Mouse (Mus musculus) midbrain, embryonic 13.5 days (tissue): Measurements from ENCODE around the gene Foxp2. TPM values are rescaled to one million over a fixed set of nuclear protein-coding genes. Genes with fewer than 3 reads are reported as not detected.

ENCODE experiments used
- ATAC-seq: fragments of 200-750 bp; cut with Nextera tagmentation; 2 replicates; pipeline ENCODE4 v1.8.0; 2017; ENCODE audit warnings: mild to moderate bottlenecking, moderate TSS enrichment, moderate library complexity
- H3K27ac ChIP-seq: fragments of 300-500 bp; sonication (generic); 2 replicates; pipeline ENCODE4 v1.5.1; 2015; ENCODE audit warnings: inconsistent platforms, mild to moderate bottlenecking, moderate library complexity
- H3K27me3 ChIP-seq: fragments of 300-500 bp; sonication (generic); 2 replicates; pipeline ENCODE4 v1.6.1; 2015; ENCODE audit warnings: mild to moderate bottlenecking, inconsistent platforms
- H3K36me3 ChIP-seq: fragments of 300-500 bp; sonication (generic); 2 replicates; pipeline ENCODE4 v1.6.1; 2015; ENCODE audit warnings: mild to moderate bottlenecking, inconsistent platforms
- H3K4me1 ChIP-seq: fragments of 300-500 bp; sonication (generic); replicated peaks from 2 replicates; pipeline ENCODE4 v1.6.1; 2015; ENCODE audit warnings: inconsistent platforms
- H3K4me2 ChIP-seq: fragments of 300-500 bp; sonication (generic); replicated peaks from 2 replicates; pipeline ENCODE4 v1.6.1; 2015; ENCODE audit warnings: moderate library complexity, mild to moderate bottlenecking, inconsistent platforms
- H3K4me3 ChIP-seq: fragments of 300-500 bp; sonication (generic); replicated peaks from 2 replicates; pipeline ENCODE4 v1.5.1; 2015; ENCODE audit warnings: mild to moderate bottlenecking, inconsistent platforms
- H3K9ac ChIP-seq: fragments of 300-500 bp; sonication (generic); replicated peaks from 2 replicates; pipeline ENCODE4 v1.6.1; 2015; ENCODE audit warnings: mild to moderate bottlenecking, inconsistent platforms
- H3K9me3 ChIP-seq: fragments of 300-500 bp; sonication (generic); 2 replicates; pipeline ENCODE4 v1.6.1; 2016; ENCODE audit warnings: mild to moderate bottlenecking, inconsistent platforms
- WGBS: fragments of 180-500 bp; shearing (Covaris S2); methylation state at CpG from one replicate; pipeline ENCODE4 v1.1.7; 2015; 5-methylcytosine and 5-hydroxymethylcytosine counted together
- polyA plus RNA-seq: library from polyadenylated mRNA; unstranded; fragments of >200 nt; fragmentation: Nextera tagmentation; extraction: Ambion mirVana; gene quantifications from 2 replicates; pipeline ENCODE4 v1.2.1, GENCODE M21; 2015

The Foxp2 gene
- polyA plus RNA-seq, 1 experiment from 2014 or later: 56.7 TPM

DNA sequence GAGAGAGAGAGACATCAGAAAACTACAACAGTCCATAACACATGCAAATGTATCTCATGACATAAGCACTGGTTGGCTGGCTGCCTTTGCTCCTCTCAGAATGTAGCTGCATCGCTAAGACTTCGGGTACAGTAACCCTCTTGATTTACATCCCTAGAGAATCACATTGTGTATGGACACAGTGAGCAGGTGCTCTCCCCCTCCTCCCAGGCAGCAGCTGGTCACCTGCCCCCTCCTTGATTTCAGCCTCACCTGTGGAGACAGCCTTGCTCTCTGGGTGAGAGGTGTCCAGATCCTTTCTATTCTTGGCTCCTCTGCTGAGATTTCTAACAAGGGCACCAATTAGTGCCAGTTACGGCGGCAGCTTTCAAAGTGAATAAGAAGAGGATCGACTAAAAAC, 409.5 kb downstream of the Foxp2 start:
- no peaks in the 10 kb centered on the region for H3K36me3 ChIP-seq
- no peak overlapping the region for H3K9ac ChIP-seq
- no peak overlapping the region for H3K4me3 ChIP-seq
- peak; percentile 55; the same call in 1 of the 2 replicates for ATAC-seq
- no peaks in the 10 kb centered on the region for H3K27me3 ChIP-seq
- 43% methylated on average over 5 of the region's 5 CpGs for WGBS
- no peaks in the 10 kb centered on the region for H3K9me3 ChIP-seq
- H3K27ac ChIP-seq: no peak overlapping the region
- H3K4me1 ChIP-seq: peaks cover 11% of the 10 kb centered on the region
- H3K4me2 ChIP-seq: no peak overlapping the region; the same call in 1 of the 2 replicates

DNA sequence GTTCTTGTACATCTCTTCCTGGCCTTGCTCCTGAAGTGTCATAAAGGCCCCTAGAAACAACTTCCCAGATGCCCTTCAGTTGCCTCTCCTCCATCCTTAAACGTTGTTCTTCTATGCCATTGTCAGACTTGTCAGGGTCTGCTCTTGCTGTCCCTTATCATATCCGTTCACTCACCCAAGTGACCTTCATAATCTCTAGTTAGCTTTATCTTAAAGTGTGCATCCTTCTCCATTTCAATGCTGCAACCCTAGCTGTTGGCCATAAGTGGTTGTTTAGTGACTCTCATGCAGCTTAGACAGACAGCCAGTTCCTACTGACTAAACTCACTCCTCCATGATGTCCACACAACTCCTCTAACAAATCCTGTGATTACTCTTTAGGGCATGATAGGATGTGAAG, 415.8 kb downstream of the Foxp2 start:
- no peaks in the 10 kb centered on the region for H3K27me3 ChIP-seq
- no peaks in the 10 kb centered on the region for H3K4me1 ChIP-seq
- no peak overlapping the region for H3K4me3 ChIP-seq
- no peaks in the 10 kb centered on the region for H3K36me3 ChIP-seq
- no peaks in the 10 kb centered on the region for H3K9me3 ChIP-seq
- no peak overlapping the region for H3K9ac ChIP-seq
- WGBS: 94% methylated on average over 2 of the region's 2 CpGs
- H3K4me2 ChIP-seq: no peak overlapping the region
- no peak overlapping the region for H3K27ac ChIP-seq
- ATAC-seq: no peak

GRCm38 (mm10) chr6:15318343-15318742, 417.2 kb downstream of the Foxp2 start:
- Histone ChIP-seq H3K4me3 (no peak overlapping the region), H3K27me3 (no peaks in the 10 kb centered on the region), H3K27ac (no peak overlapping the region), H3K36me3 (no peaks in the 10 kb centered on the region), H3K9me3 (no peaks in the 10 kb centered on the region), H3K4me2 (no peak overlapping the region), H3K4me1 (no peaks in the 10 kb centered on the region), H3K9ac (no peak overlapping the region)
- no peak for ATAC-seq
- 93% methylated on average over 2 of the region's 2 CpGs for WGBS

DNA sequence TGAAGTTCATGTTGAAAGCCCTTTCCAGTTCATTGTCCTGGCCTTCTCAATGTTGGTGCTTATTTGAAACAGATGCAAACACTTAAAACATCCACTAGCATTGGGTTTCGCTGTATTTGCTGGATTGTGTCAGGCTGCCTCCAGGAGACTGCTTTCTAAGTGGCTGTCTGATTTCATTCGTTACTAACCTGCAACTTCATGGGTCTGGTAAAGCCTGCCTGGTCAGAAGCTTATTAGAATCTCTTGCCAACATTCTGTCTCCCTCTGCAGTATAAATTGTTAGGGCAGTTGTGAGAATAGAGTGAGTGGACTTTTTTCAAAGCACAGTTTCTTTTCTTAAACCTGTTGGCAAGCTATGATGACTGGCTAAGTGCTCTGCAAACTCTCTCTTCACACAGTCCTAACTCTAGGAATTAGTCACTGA, 420.4 kb downstream of the Foxp2 start:
- Histone ChIP-seq H3K4me2 (no peak overlapping the region), H3K9me3 (no peaks in the 10 kb centered on the region), H3K36me3 (no peaks in the 10 kb centered on the region), H3K4me1 (no peaks in the 10 kb centered on the region), H3K9ac (no peak overlapping the region), H3K4me3 (no peak overlapping the region), H3K27me3 (no peaks in the 10 kb centered on the region), H3K27ac (no peak overlapping the region)
- no peak for ATAC-seq
- WGBS: 61% methylated on average over 2 of the region's 2 CpGs

GRCm38 (mm10) chr6:15323099-15323498, 421.9 kb downstream of the Foxp2 start:
- H3K27me3 ChIP-seq: no peaks in the 10 kb centered on the region
- no peak overlapping the region for H3K4me2 ChIP-seq
- H3K9me3 ChIP-seq: no peaks in the 10 kb centered on the region
- H3K36me3 ChIP-seq: no peaks in the 10 kb centered on the region
- H3K27ac ChIP-seq: no peak overlapping the region
- no peak for ATAC-seq
- H3K9ac ChIP-seq: no peak overlapping the region
- H3K4me3 ChIP-seq: no peak overlapping the region
- H3K4me1 ChIP-seq: no peaks in the 10 kb centered on the region

DNA sequence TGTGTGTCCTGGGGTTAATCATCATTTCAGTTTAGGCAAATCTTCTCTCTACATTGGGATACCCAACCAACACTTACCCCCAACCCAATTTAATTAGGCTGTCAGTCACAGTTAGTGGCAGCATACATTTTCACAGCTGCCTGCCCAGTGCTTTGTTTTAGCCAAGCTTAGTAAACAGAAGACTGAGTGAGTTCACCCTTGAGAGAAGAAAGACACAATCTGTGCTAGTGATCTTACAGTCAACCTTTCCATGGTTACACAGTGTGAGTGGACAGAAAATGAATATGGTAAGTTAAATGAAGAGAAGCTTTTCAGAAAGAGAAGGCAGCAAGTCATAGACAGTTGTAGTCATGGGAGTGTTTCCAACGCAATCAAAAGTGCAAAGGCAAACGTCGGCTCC, 446.6 kb downstream of the Foxp2 start:
- H3K4me3 ChIP-seq: no peak overlapping the region
- no peaks in the 10 kb centered on the region for H3K36me3 ChIP-seq
- peak; percentile 79 for ATAC-seq
- WGBS: 48% methylated on average over 3 of the region's 3 CpGs
- no peak overlapping the region for H3K4me2 ChIP-seq
- H3K9me3 ChIP-seq: no peaks in the 10 kb centered on the region
- H3K27ac ChIP-seq: peak overlapping the region; percentile 22; the same call in 1 of the 2 replicates
- no peak overlapping the region for H3K9ac ChIP-seq
- no peaks in the 10 kb centered on the region for H3K27me3 ChIP-seq
- no peaks in the 10 kb centered on the region; the same call in 1 of the 2 replicates for H3K4me1 ChIP-seq

GRCm38 (mm10) chr6:15355852-15356251, 454.7 kb downstream of the Foxp2 start:
- H3K27me3 ChIP-seq: no peaks in the 10 kb centered on the region
- no peak overlapping the region for H3K4me3 ChIP-seq
- ATAC-seq: no peak
- H3K4me1 ChIP-seq: no peaks in the 10 kb centered on the region
- H3K4me2 ChIP-seq: no peak overlapping the region
- H3K36me3 ChIP-seq: no peaks in the 10 kb centered on the region
- no peak overlapping the region for H3K27ac ChIP-seq
- 86% methylated on average over 4 of the region's 4 CpGs for WGBS
- H3K9me3 ChIP-seq: no peaks in the 10 kb centered on the region
- no peak overlapping the region for H3K9ac ChIP-seq

DNA sequence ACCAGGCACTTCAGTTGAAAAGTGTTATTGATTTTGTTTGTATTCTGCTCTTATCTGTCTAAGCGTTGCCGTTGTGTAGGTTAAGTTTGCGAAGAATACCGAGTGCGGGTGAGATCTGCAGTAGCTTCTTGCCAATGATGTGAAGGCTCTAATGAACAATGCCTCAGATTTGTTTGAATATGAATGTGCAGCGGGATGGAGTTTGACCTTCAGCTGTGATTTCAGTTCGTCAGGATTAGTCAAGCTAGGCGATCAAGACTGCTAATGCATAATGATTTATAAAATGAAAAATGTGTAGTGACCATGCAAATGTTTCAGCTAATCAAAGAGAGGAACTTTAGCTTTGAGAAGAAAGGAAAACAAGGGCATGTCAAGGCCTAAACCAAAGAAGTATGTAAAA, 469.1 kb downstream of the Foxp2 start:
- no peaks in the 10 kb centered on the region for H3K36me3 ChIP-seq
- no peaks in the 10 kb centered on the region for H3K27me3 ChIP-seq
- peak overlapping the region; percentile 44 for H3K27ac ChIP-seq
- H3K4me2 ChIP-seq: no peak overlapping the region
- no peak for ATAC-seq
- H3K9me3 ChIP-seq: no peaks in the 10 kb centered on the region
- H3K4me3 ChIP-seq: no peak overlapping the region
- no peak overlapping the region for H3K9ac ChIP-seq
- 17% methylated on average over 8 of the region's 8 CpGs for WGBS
- H3K4me1 ChIP-seq: peaks cover 29% of the 10 kb centered on the region

DNA sequence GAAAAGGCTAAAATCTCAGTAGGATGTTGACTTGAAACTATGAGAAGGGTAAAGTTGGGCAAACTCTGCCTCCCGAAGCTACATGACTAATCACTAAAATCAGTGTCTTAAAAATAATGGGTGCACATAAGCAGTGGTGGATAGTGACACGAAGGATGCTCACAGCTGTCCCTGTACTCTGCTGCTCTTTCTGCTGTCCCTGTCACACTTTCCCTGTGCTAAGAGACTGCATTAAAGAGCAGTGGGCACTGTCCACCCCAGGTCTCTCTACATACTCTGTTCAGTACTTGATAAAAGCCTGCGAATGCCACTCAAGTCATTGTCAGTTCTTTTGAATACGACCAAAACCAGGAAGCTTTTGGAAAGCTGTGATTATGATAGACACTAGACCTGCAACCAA, 469.7 kb downstream of the Foxp2 start:
- Histone ChIP-seq H3K4me3 (no peak overlapping the region), H3K27me3 (no peaks in the 10 kb centered on the region), H3K36me3 (no peaks in the 10 kb centered on the region), H3K9me3 (no peaks in the 10 kb centered on the region), H3K4me2 (no peak overlapping the region), H3K27ac (peak overlapping the region; percentile 15), H3K9ac (no peak overlapping the region), H3K4me1 (peaks cover 29% of the 10 kb centered on the region)
- no peak for ATAC-seq
- 58% methylated on average over 4 of the region's 4 CpGs for WGBS

DNA sequence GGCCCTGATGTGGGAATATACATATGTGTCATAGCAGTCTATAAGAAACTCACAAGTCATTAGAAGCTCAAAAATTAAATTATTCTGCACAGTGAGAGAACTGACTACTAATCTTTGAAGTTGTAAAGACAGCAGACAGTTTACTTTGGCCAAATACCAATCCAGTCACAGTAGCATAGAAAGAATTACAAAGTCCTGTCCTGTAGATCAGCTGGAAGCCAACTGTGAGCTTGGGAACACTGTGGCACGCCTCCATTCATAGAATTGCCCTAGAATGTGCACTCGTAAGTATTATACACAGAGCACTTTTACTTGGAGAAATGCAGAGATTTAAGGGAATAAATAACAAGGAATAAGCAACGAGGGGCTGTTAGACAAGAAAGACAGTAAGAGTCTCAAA, 472.5 kb downstream of the Foxp2 start:
- H3K27ac ChIP-seq: no peak overlapping the region
- no peak overlapping the region for H3K4me2 ChIP-seq
- no peaks in the 10 kb centered on the region for H3K27me3 ChIP-seq
- 60% methylated on average over 3 of the region's 3 CpGs for WGBS
- no peak overlapping the region for H3K4me3 ChIP-seq
- no peaks in the 10 kb centered on the region for H3K9me3 ChIP-seq
- H3K9ac ChIP-seq: no peak overlapping the region
- peaks cover 35% of the 10 kb centered on the region for H3K4me1 ChIP-seq
- ATAC-seq: peak; percentile 47; the same call in 1 of the 2 replicates
- no peaks in the 10 kb centered on the region for H3K36me3 ChIP-seq

GRCm38 (mm10) chr6:15378261-15378660, 477.1 kb downstream of the Foxp2 start:
- ATAC-seq: peak; percentile 67
- Histone ChIP-seq H3K27ac (peak overlapping the region; percentile 11; the same call in 1 of the 2 replicates), H3K4me1 (peaks cover 15% of the 10 kb centered on the region; the same call in 1 of the 2 replicates), H3K4me2 (no peak overlapping the region), H3K27me3 (no peaks in the 10 kb centered on the region), H3K9ac (no peak overlapping the region), H3K9me3 (no peaks in the 10 kb centered on the region), H3K36me3 (no peaks in the 10 kb centered on the region; the same call in 1 of the 2 replicates), H3K4me3 (no peak overlapping the region)
- 35% methylated on average over 5 of the region's 5 CpGs for WGBS

DNA sequence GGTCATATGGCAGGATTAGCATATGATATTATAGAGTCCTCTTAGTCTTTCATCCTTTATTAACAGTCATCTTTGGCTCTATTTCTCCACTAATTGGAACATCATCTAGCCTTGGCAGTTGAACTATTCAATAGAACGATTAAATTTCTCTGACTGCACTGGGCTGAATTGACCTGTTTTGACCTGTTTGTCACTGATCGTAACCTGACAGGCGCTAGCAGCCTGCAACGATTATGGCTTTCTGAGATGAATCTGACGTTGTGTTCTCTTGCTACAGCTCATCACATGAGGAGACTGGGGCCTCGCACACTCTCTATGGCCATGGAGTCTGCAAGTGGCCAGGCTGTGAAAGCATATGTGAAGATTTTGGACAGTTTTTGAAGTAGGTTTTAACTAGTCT, 495.3 kb downstream of the Foxp2 start:
- H3K9me3 ChIP-seq: no peaks in the 10 kb centered on the region
- 0 out of 2 replicates have a peak, but pooled peaks cover 4% of the 10 kb centered on the region for H3K36me3 ChIP-seq
- no peak overlapping the region for H3K4me3 ChIP-seq
- no peak overlapping the region for H3K27ac ChIP-seq
- no peak overlapping the region for H3K9ac ChIP-seq
- WGBS: 42% methylated on average over 6 of the region's 6 CpGs
- peaks cover 25% of the 10 kb centered on the region for H3K4me1 ChIP-seq
- ATAC-seq: no peak; the same call in 1 of the 2 replicates
- H3K4me2 ChIP-seq: no peak overlapping the region
- H3K27me3 ChIP-seq: no peaks in the 10 kb centered on the region

DNA sequence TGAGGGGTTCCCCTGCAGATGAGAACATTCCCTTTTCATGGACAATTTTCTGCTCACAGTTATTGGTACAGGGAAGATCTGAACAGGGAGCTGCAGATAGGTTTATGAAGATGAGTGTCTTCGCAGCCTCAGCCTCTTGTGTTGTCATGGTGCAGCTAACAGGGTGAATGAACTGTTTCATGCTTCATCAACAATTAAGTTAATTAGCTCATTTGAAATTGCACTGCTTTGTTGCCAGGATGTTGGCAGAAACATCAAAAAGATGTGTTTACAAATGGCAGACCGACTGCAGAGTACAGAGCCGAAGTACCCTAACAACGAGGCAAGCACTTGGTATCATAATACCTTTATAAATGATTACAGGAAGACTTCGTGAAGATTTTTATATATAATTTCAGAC, 496.3 kb downstream of the Foxp2 start:
- Histone ChIP-seq H3K4me2 (no peak overlapping the region), H3K9ac (no peak overlapping the region), H3K36me3 (0 out of 2 replicates have a peak, but pooled peaks cover 4% of the 10 kb centered on the region), H3K9me3 (no peaks in the 10 kb centered on the region), H3K27me3 (no peaks in the 10 kb centered on the region), H3K4me1 (peaks cover 28% of the 10 kb centered on the region), H3K4me3 (no peak overlapping the region), H3K27ac (no peak overlapping the region)
- ATAC-seq: peak; percentile 76
- WGBS: 20% methylated on average over 5 of the region's 5 CpGs
